Mouse (Mus musculus): Measurements from ENCODE around the gene Hoxd3.

Hoxd3 gene

DNA sequence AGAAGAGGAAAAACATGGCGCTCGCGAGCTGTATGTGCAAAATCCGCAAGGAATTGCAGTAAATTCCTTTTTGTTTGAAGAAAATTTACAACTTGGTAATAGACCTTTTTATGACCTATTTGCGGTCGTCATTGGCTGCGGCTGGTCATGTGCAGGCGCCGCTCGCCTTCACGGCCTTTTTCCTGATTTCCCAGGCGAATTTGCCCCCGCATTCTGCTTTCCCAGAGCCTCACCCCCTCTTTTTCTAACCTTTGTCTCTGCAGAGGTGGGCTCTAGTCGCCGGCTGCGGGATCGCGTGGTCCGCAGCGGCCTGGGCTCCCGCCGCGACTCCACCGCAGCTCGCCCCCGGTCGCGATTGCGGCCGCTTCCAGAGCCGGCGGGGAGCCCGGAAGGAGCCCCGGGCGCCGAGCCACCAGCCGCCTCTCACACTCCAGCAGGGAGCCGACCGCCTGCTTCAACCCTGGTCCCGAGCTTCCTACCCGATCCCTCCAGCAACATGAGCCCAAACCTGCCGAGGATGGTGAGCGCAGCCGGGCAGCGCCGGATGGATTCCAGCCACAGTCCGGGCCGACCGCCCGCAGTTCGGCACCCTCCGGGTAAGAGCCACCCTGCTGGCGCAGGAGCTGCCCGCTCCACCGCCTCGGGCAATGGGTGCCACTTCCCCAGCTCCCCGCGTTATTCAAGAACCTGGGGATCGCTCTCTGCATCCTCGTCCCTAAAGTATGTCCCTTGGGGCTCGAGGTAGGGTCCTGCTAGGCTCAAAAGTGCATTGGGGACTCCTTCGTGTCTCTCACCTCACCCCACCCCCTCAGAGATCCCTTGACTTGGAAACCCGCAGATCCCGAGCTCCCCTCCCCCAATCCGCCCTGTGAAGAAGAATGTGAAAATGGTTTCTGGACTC lies at the start of gene Hoxd3, which contains the start of gene Hoxd4:
Hoxd3 (plus strand) TSS at position 207 of the 901 bp plus-strand sequence.
Hoxd4 (plus strand) TSS at position 209 of the 901 bp plus-strand sequence.
- no peak for DNase-seq (ENCODE audit: low spot score in 2 of 2)

DNA sequence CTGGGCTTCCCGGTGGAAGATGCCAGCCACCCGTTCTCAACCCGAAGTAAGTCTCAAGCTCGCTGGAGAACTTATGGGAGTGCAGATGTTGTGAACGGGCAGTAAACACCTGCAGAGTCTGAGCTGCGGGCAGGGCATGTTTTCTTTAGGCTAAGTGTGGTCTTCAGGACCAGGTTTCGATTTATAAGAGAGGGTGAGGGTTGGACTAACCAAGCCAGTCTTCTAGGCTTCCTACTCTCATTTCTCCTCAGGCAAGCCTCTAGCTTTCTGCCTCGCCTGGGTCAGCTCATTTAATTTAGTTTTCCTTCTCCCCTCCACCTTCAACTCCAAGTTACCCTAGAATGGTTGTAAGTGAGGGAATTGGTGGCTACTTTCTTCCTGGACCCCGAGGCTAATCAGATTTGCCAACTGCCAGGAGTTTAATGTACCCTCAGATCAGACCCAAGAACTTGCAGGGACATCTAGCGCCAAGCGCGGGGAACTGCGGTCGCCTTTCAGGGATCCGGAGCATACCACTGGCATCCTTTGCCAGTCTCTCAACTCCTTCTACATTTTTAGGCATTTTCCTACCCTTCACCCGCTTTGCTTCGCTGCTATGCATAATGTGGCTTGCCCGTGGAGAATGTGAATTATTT lies 48.3 kb upstream of the Hoxd3 start:
- no peak for DNase-seq (ENCODE audit: low spot score in 2 of 2)

DNA sequence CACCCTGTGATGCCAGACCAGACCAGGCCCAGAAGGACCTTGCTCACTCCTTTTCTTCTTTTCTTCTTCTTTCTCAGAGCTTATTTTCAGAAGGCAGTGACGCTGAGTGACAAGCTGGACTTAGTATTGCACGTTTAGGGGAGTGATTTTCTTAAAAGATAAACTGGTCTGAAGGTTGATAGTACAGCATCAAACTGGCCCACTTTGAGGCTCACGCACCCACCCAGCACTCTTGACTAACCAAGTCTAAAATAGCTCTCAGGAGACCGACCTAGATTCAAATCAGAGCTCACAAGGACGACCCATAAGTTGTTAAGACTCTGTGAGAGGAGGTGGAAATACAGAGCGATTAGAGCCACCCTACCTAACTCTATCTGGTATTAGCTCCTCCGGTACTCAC lies 45.3 kb upstream of the Hoxd3 start:
- DNase-seq (ENCODE audit: low spot score in 2 of 2) = no peak

DNA sequence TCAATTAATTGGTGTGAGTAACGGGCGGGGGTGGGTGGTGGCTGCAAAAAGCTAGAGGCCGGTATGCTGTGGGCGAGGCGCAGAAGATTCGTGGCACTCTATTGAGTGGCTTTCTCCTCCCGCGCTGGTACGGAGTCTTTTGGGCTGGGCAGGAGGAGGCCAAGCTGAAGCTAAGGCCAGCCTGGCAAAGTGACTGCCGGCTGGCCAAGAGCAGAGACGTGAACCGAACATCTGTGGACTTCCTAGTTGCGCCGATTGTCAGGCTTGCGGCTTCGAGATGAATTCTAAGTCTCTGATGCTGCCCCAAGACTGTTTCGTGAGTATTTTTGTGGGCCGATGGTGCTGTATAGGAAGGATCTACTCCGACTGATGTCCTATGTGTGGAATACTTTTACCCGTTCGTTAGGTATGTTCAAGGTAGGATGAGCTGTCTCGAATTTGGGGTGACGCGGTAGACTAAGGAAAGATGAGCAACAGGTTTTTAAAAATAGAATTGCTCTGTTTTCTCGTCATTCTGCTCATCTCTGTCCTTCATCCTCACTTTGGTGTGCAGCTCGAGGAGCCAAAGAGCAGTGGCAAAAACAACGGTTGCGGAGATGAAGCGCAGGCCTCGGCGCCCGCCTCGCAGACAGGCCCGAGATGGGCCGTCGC lies 44.4 kb upstream of the Hoxd3 start:
- DNase-seq (ENCODE audit: low spot score in 2 of 2) = no peak

DNA sequence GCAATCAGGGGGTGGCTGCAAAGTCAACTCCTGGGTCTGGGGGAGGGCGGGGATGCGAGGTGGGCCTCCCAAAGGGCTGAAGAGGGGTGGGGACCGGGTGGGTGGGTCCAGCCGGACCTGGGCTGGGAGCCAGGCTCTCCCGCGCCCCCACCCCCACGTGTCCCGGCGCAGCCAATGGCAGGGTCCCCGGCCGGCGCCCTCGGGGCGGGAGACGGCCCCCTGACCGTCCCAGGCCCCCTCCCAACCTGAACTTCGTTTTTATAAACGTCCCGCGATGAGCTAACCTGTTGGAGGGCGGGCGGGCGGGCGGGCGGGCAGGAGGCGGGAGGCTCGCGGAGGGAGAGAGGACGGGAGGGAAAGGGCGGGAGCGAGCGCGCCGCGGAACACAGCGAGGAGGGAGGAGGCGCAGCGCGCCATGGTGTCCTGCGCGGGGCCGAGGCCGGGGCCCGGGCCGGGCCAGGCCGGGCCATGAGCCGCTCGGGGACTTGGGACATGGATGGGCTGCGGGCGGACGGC lies 43.8 kb upstream of the Hoxd3 start, which contains the start of gene Hoxd13:
Hoxd13 (plus strand) TSS at position 469 of the 516 bp plus-strand sequence.
- no peak for DNase-seq (ENCODE audit: low spot score in 2 of 2)

DNA sequence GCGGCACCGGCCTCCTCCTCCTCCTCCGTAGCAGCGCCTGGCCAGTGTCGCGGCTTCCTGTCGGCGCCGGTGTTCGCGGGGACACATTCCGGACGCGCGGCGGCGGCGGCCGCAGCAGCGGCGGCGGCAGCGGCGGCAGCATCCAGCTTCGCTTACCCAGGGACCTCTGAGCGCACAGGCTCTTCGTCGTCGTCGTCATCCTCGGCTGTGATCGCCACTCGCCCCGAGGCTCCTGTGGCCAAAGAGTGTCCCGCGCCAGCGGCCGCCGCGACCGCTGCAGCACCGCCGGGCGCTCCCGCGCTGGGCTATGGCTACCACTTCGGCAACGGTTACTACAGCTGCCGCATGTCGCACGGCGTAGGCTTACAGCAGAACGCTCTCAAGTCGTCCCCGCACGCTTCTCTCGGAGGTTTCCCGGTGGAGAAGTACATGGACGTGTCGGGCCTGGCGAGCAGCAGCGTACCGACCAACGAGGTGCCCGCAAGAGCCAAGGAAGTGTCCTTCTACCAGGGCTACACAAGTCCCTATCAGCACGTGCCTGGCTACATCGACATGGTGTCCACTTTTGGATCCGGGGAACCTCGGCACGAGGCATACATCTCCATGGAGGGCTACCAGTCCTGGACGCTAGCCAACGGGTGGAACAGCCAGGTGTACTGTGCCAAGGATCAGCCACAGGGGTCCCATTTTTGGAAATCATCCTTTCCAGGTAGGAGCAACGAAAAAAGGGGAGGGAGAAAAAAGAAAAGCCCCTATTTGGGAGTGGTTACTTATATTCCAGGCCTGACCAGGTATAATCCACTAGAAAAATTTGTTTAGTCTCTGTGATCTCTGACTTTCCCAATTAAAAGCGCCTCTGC lies 43.1 kb upstream of the Hoxd3 start:
- DNase-seq (ENCODE audit: low spot score in 2 of 2) = no peak

DNA sequence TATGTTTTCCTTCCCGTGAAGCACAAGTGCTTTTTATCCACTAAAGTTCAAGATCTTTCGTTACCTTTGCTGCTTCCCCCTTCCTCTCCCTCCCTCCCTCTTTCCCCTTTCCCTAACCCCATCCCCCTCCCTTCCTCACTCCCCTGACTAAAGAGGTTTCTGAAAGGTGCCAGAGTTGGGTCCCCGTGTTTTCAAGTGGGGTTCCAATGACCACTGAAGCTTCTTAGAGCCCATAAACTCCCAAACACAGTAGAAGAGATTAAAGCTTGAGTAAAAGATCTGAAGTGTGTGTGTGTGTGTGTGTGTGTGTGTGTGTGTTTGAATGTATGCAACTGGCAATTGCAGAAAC lies 42.5 kb upstream of the Hoxd3 start:
- no peak for DNase-seq (ENCODE audit: low spot score in 2 of 2)

DNA sequence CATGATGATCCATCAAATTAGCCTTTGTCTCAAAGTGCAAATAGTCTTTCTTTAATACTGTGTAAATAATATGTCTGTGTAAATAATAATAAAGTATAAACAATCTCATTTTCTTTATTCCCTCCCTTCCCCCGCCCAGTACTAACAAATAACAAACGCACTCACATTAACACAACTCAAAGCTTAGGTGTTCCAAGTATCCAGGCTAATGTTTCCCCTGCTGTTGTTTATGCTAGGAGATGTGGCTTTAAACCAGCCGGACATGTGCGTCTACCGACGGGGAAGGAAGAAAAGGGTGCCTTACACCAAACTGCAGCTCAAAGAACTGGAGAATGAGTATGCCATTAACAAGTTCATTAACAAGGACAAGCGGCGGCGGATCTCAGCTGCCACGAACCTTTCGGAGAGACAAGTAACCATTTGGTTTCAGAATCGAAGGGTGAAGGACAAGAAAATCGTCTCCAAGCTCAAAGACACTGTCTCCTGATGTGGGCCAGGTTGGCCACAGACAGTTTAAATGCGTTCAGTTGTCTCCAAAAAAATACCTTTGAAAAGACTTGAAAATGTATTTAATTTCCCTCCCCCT lies 42.0 kb upstream of the Hoxd3 start:
- no peak for DNase-seq (ENCODE audit: low spot score in 2 of 2)

DNA sequence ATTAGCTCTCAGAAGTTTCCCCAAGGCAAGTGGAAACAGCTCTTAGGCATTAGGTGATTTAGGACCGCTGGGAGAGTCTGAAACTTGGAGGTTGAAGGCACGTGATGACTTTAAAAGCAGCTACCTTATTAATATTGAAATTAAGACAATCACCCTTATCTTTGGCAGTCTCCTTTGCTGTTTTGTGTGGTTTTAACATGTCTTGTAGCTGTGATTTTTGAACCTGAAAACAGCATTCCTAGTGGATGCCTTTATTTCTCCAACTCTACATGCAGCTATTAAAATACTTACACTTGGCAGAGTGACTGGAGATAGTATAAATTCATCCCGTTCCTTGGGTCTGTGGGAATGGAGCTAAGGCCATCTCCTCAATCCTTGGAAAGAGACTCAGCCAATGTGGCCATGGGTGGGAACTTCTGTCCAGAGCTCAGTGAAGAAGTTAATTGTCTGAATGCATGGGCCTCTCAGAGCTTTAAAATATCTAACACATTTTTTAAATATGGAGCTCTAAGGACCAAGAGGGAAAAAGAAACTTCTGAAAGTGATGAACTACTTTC lies 41.0 kb upstream of the Hoxd3 start:
- DNase-seq (ENCODE audit: low spot score in 2 of 2) = no peak

DNA sequence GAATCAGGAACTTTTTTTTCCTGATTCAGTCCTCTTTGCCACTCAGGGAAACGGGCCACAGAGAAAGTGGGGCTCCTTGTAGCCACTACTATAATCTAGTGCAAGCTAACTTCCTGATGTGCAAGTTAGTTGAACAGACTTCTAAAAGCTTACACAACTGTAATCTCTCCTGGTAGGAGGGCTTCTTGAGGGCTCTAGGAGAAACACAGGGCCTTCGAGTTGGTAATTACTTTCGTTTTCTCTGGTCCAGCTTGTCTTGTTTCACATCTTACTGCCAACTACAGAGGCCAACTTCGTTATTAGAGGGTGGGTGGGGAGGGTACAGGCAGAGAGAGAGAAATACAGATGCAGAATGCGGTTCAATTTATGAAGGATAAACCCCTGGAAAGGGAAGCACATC lies 39.9 kb upstream of the Hoxd3 start:
- DNase-seq (ENCODE audit: low spot score in 2 of 2) = no peak

DNA sequence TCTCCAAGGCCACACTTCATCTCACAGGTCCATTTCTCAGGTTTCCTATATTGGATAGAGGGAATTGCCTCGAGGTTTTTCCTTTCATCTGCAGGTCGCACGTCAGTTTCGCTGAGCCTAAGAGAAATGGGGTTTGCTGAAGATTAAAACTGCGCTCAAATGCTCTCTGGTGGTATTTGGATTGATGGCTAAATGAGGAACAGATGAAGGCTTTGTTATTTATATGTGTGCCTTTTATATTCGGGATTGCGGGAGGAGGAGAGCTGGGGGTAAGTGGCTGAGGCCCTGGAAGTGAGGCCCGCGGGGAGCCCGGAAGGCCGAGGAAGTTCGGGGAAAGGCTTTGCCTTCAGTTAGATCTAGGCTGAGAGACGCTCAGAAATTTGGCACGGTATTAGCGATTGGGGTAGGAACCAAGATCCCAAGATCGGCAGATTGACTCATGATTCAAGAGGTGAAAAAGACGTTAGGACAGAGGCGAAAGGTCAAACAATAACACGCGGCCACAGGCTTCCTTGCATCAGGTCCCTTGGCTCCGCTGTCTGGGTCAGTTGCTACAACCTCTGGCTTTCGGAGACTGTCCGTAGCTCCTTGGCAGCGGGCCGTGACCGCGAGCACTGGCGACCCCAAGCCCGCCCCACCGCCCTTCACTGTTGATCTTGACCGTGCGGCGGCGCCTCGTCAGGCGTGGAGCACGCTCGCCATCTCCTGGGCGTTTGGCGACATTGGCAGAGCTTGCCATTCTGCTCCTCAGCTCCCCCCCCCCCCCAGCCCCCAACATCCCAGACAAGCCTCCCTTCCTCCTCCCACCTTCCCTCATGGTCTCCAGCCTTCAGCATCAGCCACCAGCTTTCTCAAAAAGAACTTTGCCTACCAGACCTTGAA lies 39.0 kb upstream of the Hoxd3 start:
- DNase-seq (ENCODE audit: low spot score in 2 of 2) = no peak

DNA sequence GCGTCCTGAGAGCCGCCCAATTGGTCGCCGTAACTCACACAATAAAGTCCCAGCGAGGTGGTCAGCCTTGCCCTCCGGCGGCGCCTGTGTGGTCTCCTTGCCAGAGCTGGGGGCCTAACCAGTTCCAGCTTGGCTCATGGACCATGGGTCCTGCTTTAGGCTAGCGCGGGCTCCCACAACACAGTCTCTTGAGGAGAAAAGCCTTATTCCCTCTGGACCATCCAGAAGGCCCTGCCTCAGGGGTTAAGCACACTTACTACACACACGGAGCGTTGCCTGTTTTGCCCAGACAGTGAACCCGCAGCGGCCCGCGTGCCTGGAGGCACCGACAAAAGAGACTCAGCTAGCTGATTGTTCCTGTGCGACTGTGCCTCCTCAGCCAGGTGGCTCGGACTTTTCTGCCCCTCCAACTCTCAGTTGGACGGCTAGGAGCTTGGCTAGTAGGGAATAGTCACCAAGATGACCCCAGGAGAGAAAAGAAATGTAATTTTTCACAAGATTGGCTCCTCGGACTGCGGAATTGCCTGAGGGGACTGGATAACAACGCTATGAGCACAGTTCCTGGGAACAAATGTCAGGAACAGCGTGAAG lies 37.8 kb upstream of the Hoxd3 start:
- no peak for DNase-seq (ENCODE audit: low spot score in 2 of 2)

DNA sequence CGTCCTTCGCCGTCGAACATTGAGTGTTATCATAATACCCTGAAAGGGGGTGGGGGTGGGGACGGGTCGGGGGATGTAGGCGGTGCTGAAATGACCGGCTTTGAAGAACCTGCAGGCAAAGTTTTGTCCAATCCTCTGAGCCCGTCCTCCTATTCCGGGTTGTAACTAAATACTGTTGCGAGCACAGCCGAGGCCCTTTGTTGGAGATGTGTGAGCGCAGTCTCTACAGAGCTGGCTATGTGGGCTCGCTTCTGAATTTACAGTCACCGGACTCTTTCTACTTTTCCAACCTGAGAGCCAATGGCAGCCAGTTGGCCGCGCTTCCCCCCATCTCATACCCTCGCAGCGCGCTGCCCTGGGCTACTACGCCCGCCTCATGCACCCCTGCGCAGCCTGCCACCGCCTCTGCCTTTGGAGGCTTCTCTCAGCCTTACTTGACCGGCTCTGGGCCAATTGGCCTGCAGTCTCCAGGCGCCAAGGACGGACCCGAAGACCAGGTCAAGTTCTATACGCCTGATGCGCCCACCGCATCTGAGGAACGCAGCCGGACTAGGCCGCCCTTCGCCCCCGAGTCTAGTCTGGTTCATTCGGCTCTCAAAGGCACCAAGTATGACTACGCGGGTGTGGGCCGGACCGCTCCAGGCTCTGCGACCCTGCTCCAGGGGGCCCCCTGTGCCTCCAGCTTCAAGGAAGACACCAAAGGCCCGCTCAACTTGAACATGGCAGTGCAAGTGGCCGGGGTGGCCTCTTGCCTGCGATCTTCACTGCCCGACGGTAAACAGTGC lies 36.7 kb upstream of the Hoxd3 start, which contains the start of gene Hoxd12:
Hoxd12 (plus strand) TSS at position 133 of the 785 bp plus-strand sequence.
- no peak for DNase-seq (ENCODE audit: low spot score in 2 of 2)

DNA sequence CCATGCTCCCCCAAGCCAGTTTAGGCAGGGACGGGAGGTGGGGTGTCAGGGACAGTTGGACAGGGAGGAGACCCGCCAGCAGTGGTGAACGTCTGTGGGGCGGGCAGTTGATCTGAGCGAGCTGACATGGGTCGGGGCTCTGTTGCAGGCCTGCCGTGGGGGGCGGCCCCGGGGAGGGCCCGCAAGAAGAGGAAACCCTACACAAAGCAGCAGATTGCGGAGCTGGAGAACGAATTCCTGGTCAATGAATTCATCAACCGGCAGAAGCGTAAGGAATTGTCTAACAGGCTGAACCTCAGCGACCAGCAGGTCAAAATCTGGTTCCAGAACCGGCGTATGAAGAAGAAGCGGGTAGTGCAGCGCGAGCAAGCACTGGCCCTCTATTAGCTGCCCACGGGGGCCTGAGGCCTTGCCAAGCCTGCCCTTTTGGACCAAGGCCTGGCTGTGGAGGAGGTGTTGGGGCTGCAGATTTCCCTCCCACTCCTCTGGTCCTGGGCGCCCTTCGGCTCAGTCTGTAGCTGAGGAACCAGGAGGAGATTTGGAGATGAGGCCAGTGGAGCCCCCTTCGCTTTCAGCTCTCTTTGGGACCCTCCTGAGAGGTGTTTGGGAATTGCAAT lies 36.0 kb upstream of the Hoxd3 start:
- DNase-seq (ENCODE audit: low spot score in 2 of 2) = no peak

DNA sequence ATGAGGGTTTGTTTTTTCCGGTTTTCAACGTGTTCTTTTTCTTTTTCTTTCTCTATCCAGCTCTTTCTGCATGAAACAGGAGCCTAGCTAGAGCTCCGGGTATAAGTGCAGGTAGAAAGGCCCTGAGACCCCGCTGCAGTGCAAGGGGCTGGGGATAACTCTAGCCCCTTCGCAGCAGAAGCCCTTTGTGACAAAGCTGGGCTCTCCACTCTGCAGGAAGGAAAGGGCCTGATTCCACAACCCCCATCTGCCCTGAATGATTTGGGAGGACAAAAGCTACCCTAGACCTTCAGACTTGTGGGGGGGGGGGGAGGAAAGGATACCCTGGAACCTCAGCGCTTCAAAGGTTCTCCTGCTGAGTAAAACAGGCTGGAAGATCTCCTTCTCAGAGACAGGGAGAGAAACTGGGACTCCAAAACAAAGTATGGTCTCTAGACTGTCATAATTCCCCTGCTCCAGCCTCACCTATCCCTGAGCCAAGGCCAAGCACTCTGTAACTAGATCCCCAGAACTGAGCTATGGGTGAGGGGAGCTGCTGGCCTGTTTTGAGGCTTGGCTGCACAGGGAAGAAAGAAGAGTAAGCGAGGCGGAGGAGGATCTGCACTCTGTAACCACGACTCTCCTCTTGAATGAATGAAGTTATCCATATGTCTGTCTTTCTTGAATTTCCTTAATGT lies 35.2 kb upstream of the Hoxd3 start:
- DNase-seq (ENCODE audit: low spot score in 2 of 2) = no peak

DNA sequence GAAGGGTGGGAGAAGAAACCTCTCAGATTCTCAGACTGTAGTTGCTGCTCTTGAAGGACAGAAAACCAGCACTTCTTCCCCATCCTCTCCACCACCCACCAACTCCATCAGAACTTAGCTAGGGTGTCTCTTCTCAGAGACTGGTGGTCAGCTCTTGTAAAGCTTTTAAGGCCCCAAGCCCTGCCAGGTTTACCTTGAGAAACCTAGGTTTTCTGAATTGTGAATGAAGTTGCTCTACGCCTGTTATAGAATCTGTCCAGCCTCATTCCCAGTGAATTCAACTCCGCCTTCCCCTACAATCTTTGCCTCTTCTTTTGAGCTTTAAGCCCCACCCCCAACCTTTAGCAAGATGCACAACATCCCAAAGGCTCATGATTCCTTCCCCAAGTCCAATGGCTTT lies 34.6 kb upstream of the Hoxd3 start:
- DNase-seq (ENCODE audit: low spot score in 2 of 2) = no peak

DNA sequence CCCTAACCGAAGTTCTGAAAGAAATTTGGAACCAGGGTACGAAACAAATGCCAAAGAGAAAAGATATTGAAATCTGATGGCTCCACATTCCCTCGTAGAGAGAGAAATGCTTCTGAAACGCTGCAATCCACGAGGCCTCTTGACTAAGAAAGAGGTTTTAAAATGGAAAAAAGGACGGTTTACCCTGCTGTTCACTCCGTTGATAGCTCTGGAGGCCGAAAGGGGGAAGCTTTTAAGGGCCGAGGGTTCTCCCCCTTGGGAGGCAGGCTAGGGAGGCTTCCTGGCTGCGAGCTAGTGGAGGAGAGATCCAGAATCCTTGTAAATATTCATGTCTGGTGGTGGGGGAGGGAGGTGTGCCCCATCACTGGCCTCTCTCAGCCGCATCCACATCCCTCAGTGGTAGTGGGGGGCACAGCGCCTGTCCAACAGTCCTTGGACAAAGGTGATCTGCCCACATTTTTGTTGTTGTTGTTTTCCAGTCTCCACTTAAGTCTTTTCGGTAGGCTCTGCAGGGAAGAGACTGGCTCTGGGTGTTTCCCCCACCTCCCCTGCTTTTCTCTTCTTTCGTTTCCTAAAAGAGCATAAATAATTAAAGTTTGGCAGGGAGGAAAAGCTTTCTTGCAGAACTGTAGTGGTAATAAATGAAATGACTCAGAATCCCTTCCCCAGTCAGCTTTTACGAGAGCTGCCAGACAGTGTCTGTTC lies 32.7 kb upstream of the Hoxd3 start, which contains the start of gene Hoxd11:
Hoxd11 (plus strand) TSS at position 667 of the 705 bp plus-strand sequence.
- no peak for DNase-seq (ENCODE audit: low spot score in 2 of 2)

Measured in frontal cortex, postnatal 25 days (tissue).